Mouse (Mus musculus) kidney, postnatal 0 days (tissue): ENCODE measurements around the gene Oaz1. TPM values are rescaled to one million over a fixed set of nuclear protein-coding genes. Genes with fewer than 3 reads are reported as not detected.

Source experiments
- ATAC-seq: fragments of 200-750 bp; cut with Nextera tagmentation; replicated peaks from 2 replicates; pipeline ENCODE4 v1.8.0; 2017; ENCODE audit warnings: low read depth, moderate number of reproducible peaks, moderate TSS enrichment, moderate library complexity; ENCODE audit not compliant: low FRiP score
- DNase-seq: peaks from one replicate; pipeline ENCODE4 v3.0.0-alpha.2; 2016; ENCODE audit warnings: low spot score
- H3K27ac ChIP-seq: fragments of 300-500 bp; sonication (generic); 2 replicates; pipeline ENCODE4 v1.5.1; 2014; ENCODE audit warnings: mild to moderate bottlenecking
- H3K27me3 ChIP-seq: fragments of 300-500 bp; sonication (generic); 2 replicates; pipeline ENCODE4 v1.6.1; 2014; ENCODE audit warnings: low read length, mixed read lengths; ENCODE audit not compliant: insufficient read depth
- H3K36me3 ChIP-seq: fragments of 300-500 bp; sonication (generic); 2 replicates; pipeline ENCODE4 v1.6.1; 2014; ENCODE audit warnings: low read length, mixed read lengths; ENCODE audit not compliant: insufficient read depth
- H3K4me1 ChIP-seq: fragments of 300-500 bp; sonication (generic); replicated peaks from 2 replicates; pipeline ENCODE4 v1.6.1; 2014; ENCODE audit warnings: antibody characterized with exemption, low read length, mixed read lengths; ENCODE audit not compliant: insufficient read depth
- H3K4me2 ChIP-seq: fragments of 300-500 bp; sonication (generic); 2 replicates; pipeline ENCODE4 v1.6.1; 2014; ENCODE audit warnings: mild to moderate bottlenecking, low read length, moderate library complexity, mixed read lengths
- H3K4me3 ChIP-seq: fragments of 300-500 bp; sonication (generic); replicated peaks from 2 replicates; pipeline ENCODE4 v1.5.1; 2014; ENCODE audit warnings: low read depth, low read length
- H3K9ac ChIP-seq: fragments of 300-500 bp; sonication (generic); 2 replicates; pipeline ENCODE4 v1.6.1; 2014; ENCODE audit warnings: low read depth, low read length
- H3K9me3 ChIP-seq: fragments of 300-500 bp; sonication (generic); replicated peaks from 2 replicates; pipeline ENCODE4 v1.6.1; 2016; ENCODE audit warnings: low read length, inconsistent platforms, mixed read lengths
- CTCF ChIP-seq: IDR thresholded peaks from 2 replicates; pipeline ENCODE4 v1.5.1; 2016; ENCODE audit warnings: antibody characterized with exemption, low read depth, mild to moderate bottlenecking, moderate library complexity
- WGBS: fragments of 180-500 bp; shearing (Covaris S2); extraction: QIAGEN DNeasy Blood & Tissue Kit; methylation state at CpG from one replicate; pipeline ENCODE4 v1.1.7; 2014; 5-methylcytosine and 5-hydroxymethylcytosine counted together
- polyA plus RNA-seq: library from polyadenylated mRNA; unstranded; fragments of >200 nt; fragmentation: Nextera tagmentation; extraction: Ambion mirVana; gene quantifications from 2 replicates; pipeline ENCODE4 v1.2.1, GENCODE M21; 2015

Gene Oaz1
- polyA plus RNA-seq, 1 experiment from 2014 or later = 1,422 TPM

DNA sequence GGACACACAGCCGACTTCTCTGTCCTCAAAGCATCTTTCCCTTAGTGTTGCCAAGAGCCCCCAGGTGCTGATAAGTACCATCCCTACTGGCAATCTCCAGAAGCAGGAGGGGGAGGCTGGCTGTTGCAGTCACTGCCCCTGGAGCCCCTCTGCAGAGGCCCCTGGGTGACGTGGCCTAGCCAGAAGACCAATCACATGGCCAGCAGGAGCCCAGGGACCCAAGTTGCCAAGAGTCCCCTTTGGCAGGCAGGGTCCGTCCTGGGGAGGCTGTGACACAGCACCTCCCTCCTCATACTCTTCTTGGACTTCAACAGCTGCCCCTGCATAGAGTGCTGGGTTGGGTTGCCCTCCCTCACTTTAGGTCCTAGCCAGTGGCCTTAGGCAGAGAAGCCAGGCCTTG lies 23.5 kb upstream of the Oaz1 start:
- Histone ChIP-seq H3K36me3 (peaks cover 33% of the 10 kb centered on the region), H3K9me3 (no peaks in the 10 kb centered on the region), H3K4me1 (peaks cover 18% of the 10 kb centered on the region; the same call in 1 of the 2 replicates), H3K9ac (no peak overlapping the region), H3K4me2 (no peak overlapping the region), H3K27me3 (no peaks in the 10 kb centered on the region), H3K27ac (no peak overlapping the region), H3K4me3 (no peak overlapping the region)
- ATAC-seq (no peak), DNase-seq (no peak)
- TF ChIP-seq CTCF = no peak
- 78% methylated on average over 3 of the region's 3 CpGs for WGBS

DNA sequence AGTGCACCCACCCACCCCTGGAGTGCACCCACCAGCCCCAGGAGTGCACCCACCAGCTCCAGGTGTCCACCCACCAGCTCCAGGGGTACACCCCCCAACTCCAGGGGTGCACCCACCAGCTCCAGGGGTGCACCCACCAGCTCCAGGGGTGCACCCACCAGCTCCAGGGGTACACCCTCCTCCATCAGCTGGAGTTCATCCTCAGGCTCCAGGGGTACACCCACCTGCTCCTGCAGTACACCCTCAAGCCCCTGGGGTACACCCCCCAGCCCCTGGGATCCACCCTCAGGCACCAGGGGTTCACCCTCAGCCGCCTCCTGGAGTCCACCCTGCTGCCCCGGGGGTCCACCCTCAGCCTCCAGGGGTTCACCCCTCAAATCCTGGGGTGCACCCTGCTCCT lies 22.1 kb upstream of the Oaz1 start:
- Histone ChIP-seq H3K9ac (no peak overlapping the region), H3K9me3 (no peaks in the 10 kb centered on the region), H3K4me1 (peaks cover 29% of the 10 kb centered on the region), H3K36me3 (peaks cover 33% of the 10 kb centered on the region), H3K27me3 (no peaks in the 10 kb centered on the region), H3K4me2 (no peak overlapping the region), H3K4me3 (no peak overlapping the region), H3K27ac (no peak overlapping the region)
- no peak for TF ChIP-seq CTCF
- DNase-seq (no peak), ATAC-seq (no peak)
- WGBS = 100% methylated on average over 2 of the region's 2 CpGs

DNA sequence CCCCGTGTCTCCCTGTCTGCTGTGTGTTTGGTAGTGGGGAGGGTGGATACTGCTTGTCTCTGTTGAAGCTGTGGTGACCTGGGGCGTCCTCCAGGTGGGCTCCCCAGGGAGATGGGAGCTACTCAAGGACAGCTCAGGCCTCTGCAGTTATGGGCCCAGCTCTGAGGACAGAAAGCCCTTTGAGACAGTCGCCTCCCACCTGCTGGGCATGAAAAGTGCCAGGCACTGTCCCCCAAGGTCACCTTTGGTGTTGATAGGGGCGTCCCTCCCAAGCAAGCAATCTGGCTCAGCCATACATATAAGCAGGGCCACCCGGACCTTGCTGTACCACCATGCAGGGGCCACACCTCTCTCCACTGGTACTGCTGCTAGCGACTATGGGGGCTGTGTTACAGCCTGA lies 21.5 kb upstream of the Oaz1 start, which contains the start of gene Amh:
Gene Amh (plus strand): TSS at position 328 of the 400 bp plus-strand sequence.
- Histone ChIP-seq H3K4me1 (peaks cover 29% of the 10 kb centered on the region), H3K9ac (no peak within 1 kb of the TSS), H3K9me3 (no peaks in the 10 kb centered on the region), H3K27ac (no peak within 1 kb of the TSS), H3K4me2 (no peak within 1 kb of the TSS), H3K4me3 (no peak within 1 kb of the TSS), H3K27me3 (no peaks in the 10 kb centered on the region), H3K36me3 (peaks cover 33% of the 10 kb centered on the region)
- DNase-seq (no peak), ATAC-seq (no peak)
- 69% methylated on average over 6 of the region's 6 CpGs for WGBS
- TF ChIP-seq CTCF = no peak

DNA sequence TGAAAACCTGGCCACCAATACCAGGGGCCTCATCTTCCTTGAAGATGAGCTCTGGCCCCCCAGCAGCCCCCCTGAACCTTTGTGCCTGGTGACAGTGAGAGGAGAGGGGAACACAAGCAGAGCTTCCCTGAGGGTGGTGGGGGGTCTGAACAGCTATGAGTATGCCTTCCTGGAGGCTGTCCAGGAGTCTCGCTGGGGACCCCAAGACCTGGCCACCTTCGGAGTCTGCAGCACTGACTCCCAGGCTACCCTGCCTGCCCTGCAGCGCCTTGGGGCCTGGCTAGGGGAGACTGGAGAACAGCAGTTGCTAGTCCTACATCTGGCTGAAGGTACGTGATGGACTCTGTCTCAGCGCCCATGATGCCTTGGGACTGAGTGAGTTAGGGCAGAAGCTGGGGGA lies 21.1 kb upstream of the Oaz1 start:
- Histone ChIP-seq H3K4me3 (no peak overlapping the region), H3K4me2 (no peak overlapping the region), H3K36me3 (peaks cover 33% of the 10 kb centered on the region), H3K27ac (no peak overlapping the region), H3K9me3 (no peaks in the 10 kb centered on the region), H3K27me3 (no peaks in the 10 kb centered on the region), H3K9ac (no peak overlapping the region), H3K4me1 (peaks cover 33% of the 10 kb centered on the region)
- DNase-seq = no peak
- no peak for ATAC-seq
- no peak for TF ChIP-seq CTCF
- WGBS = 79% methylated on average over 5 of the region's 5 CpGs

DNA sequence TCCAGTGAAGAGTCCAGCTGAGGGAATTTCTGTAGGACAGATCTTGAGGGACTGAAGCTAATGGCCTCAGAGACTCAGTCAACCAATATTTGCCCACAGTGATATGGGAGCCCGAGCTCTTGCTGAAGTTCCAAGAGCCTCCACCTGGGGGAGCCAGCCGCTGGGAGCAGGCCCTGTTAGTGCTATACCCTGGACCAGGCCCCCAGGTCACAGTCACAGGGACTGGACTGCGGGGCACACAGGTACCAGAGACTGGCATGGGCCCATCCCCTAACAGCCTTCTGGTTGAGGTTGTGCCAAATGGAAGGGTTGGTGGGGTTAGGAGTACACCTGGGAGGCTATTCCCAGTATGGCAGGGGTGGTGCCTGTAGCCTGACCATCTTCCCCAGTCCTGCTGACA lies 20.5 kb upstream of the Oaz1 start:
- Histone ChIP-seq H3K27me3 (no peaks in the 10 kb centered on the region), H3K27ac (no peak overlapping the region), H3K9ac (no peak overlapping the region), H3K4me1 (peaks cover 34% of the 10 kb centered on the region), H3K36me3 (peaks cover 30% of the 10 kb centered on the region), H3K4me2 (no peak overlapping the region), H3K4me3 (no peak overlapping the region), H3K9me3 (no peaks in the 10 kb centered on the region)
- 18% methylated on average over 3 of the region's 3 CpGs for WGBS
- ATAC-seq (peak; percentile 42), DNase-seq (peak; percentile 74)
- TF ChIP-seq CTCF = peak; percentile 80

DNA sequence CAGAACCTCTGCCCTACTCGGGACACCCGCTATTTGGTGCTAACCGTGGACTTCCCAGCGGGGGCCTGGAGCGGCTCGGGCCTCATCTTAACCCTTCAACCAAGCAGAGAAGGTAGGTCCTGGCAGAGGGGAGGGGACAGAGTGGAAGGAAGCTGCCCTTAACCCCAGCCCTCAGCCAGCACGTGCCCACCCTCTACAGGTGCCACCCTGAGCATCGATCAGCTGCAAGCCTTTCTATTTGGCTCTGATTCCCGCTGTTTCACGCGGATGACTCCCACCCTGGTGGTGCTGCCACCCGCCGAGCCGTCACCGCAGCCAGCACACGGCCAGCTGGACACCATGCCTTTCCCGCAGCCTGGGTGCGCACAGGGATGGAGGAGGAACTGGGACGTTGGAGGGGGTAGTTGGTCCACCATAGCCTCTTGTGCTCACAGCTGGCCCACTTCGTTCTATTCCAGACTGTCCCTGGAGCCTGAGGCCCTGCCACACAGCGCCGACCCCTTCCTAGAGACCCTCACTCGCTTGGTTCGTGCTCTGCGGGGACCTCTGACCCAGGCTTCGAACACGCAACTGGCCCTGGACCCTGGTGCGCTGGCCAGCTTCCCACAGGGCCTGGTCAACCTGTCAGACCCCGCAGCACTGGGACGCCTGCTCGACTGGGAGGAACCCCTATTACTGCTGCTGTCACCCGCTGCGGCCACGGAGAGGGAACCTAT lies 20.0 kb upstream of the Oaz1 start:
- TF ChIP-seq CTCF = no peak
- Histone ChIP-seq H3K9me3 (no peaks in the 10 kb centered on the region), H3K27ac (0 out of 2 replicates have a peak overlapping the region, but pooled peaks have one; percentile 56), H3K36me3 (peaks cover 30% of the 10 kb centered on the region), H3K27me3 (no peaks in the 10 kb centered on the region), H3K4me2 (peak overlapping the region; percentile 89), H3K4me3 (peak overlapping the region; percentile 36), H3K4me1 (peaks cover 34% of the 10 kb centered on the region), H3K9ac (peak overlapping the region; percentile 65; the same call in 1 of the 2 replicates)
- 44% methylated on average over 34 of the region's 34 CpGs for WGBS
- no peak for DNase-seq
- ATAC-seq = no peak
